Mouse (Mus musculus) A20 (cell line): ENCODE measurements around the gene Zfp871.

Experiments
- DNase-seq: peaks from one replicate; pipeline ENCODE4 v3.0.0-alpha.2; 2011; ENCODE audit warnings: low read depth, low spot score

The Zfp871 gene

DNA sequence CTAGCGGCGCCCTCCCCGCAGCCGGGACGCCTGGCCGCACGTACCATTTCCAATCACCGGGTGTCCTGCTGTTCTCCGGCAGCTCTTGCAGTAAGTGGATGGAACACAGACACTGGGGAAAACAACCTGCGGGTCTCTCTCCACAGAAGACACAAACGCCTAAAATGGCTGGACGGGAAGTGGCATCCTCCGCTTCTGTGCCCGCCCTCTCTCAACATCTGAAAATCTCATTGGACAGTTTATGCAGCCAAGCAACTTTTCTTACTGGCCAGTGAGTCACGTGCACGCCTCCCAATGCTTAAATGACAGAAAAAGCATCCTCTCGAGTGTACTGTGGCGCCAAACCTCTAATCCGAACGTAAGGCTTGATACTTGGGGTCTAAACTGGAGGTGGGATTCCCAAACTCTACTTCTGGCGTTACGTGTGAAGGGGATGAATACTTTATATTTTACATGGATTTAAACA, at the start of gene Zfp871:
Gene Zfp871 (minus strand): TSS at position 194 of the 466 bp plus-strand sequence.
- peak; percentile 92 for DNase-seq

DNA sequence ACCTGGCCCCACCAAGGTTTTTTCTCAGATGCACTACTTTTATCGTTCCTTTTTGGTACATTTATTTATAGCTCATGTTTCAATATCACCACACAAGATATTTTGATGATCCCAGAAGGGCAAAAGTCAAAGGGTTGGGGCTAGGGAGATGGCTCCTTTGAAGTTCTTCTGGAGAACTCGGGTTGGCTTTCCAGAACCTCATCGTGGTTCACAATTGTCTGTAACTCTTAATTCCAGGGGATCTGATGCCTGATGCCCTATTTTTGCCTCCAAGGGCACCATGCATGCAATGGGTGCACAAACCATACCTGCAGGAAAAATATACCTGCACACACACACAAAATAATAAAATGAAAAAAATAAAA, 42.3 kb upstream of the Zfp871 start:
- DNase-seq, result no peak

DNA sequence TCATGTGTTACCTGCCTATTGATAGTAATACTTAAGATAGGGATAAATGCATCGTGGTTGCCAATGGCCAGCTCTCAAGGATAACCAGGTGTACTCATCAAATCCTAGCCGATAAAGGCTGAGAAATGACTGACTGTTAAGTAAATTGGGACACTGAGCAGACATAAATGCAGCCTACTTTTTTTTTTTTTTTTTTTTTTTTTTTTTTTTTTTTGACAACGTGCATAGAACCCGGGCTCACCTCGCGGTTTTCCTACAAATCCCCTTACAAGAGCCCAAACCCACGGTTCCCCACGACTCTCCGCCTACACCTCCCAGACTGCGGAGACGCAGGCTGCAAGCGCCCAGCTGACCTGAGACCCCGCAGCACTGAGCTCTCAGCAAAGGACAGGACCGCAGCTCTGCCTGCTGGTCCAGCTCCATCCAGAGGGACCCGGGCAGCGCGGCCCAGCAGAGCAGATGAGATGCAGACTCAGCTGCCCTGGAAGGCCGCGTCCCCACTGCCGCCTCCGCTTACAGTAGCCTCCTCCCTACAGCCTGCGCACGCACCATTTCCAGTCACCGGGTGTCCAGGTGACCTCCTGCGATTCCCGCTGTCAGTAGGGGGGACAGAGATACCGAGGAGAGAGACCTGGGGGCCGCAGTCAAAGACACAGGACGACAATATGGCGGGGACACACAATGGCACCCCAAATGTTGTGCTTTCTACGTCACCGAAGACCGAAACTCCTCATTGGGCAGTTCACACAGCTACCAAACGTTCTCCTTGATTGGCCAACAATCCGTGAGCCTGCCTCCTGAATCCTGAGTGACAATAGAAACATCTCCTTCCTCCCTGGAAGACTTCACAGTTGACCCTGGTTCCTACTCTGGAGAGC, 41.7 kb upstream of the Zfp871 start, which contains the start of gene Zfp799:
Gene Zfp799 (minus strand): TSS at position 722 of the 878 bp plus-strand sequence.
- DNase-seq, result peak; percentile 75

DNA sequence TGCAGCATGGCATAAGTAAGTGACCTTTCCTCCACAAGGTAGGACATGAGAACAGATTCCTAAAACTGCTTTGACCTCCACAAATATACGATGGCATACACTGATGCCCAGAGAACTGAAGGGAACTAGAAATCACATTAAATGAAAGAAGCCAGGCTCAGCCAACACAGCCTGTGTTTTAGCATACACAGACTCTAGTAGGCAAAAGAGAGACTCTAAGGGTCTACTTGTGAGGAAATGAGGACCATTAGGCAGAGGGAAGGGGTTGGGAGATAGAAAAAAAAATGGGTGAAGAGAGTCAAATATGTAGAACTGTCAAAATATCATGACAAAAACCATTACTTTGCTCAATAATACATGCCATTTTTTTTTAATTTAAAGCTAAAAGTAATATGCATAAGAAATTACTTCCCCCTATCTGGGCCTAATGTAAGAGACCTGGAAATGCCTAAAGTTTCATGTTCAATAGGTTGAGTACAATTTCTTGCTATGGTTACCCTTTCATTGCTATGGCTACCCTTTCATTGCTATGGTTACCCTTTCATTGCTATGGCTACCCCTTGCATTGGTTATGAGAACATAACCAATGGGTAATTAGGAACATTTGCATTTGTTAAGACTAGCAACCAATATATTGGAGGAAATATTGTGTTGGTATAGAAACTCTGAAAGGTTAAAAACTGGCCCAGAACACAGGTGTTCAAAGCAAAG, 28.1 kb upstream of the Zfp871 start:
- no peak for DNase-seq

DNA sequence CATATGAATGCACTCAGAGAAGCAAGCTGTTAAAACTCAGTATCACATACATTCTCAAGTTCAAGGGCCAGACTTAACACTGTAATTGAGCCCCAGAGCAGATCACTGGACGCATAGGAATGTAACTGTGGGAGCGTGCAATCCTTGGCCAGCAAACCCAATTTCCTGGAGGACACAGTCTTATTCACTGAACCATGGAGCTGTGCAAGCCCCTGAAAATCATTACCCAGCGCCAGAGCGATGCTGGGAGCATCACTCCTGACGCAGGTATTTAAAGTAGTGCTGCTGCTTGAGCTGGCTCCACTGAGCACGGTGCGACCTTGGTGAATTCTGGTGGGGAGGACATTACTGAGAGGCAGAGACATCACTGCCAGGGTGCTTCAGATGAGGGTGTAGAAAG, 26.0 kb upstream of the Zfp871 start:
- DNase-seq, result no peak

DNA sequence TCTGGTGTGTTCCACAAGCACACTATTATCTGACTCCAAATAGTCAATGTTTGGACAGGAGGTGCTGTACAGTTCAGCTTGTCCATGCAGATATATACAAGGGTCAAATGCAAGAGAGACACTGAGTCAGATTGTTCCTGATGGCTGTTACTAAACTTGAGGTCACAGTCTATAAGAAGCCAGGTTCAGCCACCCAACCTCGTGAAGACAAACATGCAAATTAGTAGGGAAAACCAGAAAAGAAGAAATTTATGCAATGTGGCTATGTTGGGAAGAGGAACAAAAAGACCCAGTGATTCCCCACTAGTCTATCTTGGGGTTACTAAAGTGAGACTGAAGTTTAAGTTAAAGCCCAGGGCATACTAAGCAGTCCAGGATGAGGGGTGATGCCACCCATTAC, 22.6 kb upstream of the Zfp871 start:
- no peak for DNase-seq

DNA sequence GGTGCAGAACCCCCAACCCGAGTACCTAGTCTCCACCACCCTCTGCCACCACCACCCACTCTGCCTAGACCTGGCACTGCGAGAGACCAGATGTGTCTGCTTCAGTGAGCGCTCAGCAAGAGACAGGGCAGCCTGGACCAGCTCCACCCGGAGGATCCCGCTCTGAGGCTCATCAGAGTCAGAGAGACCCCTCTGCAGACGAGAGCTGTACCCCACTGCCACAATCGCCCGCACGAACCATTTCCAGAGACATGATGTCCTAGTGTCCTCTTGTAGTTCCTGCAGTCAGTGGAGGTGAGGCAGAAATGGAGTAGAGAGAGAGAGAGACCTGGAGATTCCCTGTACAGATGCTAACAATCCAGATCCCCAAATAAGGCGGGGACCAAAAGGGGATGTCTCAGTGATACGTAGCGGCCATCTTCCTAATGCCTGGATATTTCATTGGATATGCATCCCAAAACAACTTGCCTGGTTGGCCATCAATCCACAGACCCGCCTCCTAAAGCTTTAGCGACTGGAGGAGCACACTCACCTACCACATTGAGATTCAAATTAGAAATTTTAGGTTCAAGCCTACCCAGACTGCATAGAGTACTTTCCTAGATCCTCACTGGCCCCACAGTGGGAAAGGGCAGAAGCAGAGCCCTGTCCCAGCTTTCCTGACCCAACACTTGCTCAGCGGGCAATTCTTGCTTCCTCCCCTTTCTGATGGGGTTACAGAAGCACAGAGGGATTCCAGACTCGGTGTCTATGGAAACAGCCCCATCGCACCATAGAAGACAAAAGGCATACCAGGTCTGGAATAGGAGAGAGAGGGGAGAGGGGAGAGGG, 21.7 kb upstream of the Zfp871 start, which contains the start of gene Zfp811:
Gene Zfp811 (minus strand): TSS at position 388 of the 831 bp plus-strand sequence.
- no peak for DNase-seq

DNA sequence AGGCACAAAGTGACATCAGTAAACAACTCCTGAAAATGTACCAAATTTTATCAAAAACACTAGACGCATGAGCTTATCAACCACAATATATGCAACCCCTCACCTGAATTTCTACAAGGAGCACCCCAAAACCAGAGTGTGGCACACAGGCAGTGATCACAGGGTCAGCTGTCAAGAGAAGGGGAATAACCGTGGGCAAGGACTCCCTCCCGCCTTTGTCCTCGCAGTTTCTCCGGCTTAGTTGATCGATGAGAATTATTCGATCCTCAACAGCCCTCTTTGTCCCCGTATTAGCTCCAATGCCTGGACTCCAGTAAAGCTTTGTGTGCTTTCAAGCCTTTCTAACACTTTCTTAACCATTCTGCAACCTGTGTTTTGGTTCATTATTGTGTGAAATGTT, 20.8 kb upstream of the Zfp871 start:
- DNase-seq, result no peak

DNA sequence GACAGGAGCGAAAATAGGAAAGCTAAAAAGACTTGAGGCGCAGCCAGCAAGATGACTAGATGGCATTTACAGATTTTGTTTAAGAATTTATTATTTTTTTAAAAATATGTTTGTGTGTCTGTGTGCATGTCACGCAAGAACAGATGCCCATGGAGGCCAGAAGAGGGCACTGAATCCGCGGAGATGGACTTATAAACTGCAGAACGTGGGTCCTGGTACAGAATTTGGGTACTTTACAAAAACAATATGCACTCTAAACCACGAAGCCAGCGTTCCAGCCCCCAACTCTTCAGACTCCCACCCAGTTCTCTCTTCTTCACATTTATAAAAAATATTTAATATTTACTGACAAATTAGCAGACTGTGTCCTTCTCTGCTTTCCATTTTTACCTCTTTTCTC, 1.2 kb upstream of the Zfp871 start:
- no peak for DNase-seq

DNA sequence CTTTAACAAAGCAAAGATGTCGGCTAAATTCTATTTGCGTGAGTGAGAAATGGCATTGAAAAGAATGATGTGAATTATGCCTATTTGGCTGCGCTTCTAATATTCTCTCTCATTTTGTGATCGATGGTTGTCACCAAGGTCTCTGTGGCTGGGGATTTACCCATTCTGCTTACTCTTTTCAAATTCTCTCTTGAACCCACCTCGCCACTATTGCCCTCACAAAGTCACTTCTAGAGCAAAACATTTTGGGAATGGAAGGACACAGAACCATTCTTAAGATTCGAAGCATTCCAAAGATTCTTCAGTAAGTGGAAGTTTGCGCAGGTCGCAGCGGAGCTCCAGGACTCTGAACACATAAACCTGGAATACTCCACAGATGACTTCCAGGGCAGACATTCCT, 489 bp upstream of the Zfp871 start:
- DNase-seq, result no peak

DNA sequence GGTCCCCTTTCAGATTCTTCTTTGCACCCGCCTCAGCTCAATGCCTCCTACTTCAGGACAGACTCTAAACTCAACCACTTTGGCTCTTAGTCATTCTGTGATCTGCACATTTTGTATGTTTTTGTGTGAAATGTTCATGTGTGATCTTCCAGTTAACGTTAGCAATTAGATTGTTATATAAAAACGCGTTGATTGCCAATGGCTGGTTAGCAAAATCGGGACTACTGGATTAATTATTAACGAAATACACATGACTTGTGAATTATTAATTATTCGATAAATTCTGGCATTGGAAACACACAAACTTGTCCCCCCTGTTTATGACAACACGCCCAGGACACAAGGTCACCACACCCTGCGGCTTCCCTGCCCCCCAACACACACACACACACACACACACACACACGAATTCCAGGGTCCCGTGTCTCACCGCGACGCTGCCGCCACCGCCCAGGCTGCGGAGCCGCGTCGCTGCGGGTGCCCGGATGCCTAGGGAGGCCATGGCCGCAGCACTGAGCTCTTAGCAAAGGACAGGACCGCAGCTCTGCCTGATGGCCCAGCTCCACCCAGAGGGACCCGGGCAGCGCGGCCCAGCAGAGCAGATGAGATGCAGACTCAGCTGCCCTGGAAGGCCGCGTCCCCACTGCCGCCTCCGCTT, 522 bp downstream of the Zfp871 start:
- no peak for DNase-seq

DNA sequence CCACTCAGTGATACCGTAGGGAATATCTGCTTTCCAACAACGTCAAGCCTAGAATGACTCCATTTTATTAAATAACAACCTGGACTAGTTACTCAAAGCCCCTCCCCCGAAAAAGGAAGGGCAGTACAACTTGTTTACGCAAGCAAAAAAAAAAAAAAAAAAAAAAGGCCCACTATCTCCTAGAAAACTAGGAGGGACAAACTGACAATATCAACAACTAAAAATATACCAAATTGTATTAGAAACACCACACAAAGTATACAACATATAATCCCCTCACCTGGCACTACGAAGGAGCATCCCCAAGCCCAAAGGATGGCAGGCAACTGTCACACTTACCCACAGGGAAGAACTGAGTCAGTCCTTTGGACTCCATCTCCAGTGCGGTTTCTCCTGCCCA, 1.1 kb downstream of the Zfp871 start:
- DNase-seq, result peak; percentile 12

DNA sequence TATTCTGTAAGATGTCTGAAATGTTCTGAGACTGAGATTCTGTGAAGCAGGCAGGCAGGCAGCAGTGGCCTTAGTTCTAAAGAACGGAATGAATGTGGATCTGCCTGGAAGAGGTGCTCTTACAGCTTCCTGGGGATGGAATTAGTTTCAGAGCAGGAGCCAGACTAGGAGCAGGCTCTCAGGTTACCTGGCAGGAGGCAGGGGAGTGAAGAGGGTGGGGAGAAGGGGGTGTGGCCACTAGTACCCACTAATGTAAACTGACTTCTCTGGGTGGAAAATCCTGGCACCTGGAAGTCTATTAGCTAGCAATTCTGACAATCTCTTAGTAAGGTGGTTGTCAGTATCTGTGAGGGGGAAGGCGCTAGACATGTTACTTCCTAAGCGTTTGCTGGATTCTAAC, 2.4 kb downstream of the Zfp871 start:
- DNase-seq, result no peak

DNA sequence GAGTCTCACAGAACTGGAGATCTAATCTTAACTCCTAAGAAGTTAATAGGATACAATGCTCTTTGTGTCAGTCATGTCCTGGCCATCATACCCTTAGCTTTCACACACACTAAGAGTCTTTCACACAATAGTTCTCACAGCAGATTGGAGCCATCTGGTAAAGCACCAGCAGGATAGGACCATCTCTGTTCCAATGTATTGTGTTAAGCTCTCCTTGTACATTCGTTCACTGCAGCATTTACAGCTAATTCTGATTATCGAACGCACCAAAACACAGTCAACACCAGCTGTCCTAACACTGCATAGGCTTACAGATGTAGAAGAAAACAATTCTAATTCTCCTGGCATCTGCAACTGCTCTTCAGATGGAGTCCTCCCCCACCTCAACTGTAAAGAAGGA, 10.5 kb downstream of the Zfp871 start:
- DNase-seq, result no peak

DNA sequence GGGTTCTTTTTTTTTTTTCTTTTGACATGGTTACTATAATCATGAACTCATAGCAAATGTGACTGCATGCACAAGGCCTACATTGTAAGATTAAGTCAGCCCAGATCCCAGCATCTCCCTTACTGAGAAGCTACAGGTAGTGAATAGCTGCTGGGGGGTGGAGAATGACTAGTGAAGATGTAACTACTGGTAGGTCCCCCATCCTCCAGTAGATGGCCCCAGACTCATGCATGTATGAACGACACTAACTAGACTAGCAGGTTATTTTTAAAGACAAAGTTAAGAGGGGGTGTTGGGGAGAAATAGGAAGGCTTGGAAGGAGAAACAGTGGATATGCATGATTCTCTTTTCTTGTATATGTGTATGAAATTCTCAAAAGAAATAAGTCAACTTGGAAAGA, 16.9 kb downstream of the Zfp871 start:
- peak; percentile 30 for DNase-seq

DNA sequence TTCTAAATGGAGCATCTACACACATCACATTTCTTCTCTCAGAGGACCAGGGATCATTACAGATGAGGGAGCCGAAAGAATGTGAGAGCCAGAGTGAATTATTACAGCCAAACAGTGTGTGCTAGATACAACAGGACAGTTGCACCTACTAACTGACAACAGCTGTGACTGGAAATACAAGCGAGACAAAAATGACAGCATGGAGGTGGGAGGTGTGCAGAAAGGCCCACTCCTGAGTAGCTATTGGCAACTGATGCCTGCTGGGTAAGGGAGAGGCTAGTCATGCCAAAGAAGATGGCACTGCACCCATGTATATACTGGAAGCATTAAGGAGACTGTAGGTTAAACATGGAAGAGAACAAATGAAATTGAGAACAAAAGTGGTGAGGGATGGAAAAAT, 21.7 kb downstream of the Zfp871 start:
- DNase-seq, result no peak

DNA sequence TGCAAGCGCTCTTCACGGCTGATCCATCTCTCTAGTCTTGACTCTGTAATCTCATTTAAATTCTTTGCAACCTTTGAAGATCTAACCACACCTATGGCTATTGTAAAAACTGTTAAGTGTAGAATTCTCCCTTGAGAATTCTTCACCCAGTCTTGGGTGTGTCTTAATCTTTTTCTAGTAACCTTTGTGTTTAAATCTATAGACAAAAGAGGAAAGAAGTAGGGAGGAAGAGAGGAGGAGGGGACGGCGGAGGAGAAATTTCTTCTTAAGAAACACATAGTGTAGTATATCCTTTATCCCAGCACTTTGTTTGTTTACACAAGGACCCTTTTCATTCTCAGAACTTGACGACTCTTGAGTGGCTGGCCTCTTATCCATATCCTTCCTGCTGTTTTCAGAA, 30.8 kb downstream of the Zfp871 start:
- DNase-seq, result no peak

DNA sequence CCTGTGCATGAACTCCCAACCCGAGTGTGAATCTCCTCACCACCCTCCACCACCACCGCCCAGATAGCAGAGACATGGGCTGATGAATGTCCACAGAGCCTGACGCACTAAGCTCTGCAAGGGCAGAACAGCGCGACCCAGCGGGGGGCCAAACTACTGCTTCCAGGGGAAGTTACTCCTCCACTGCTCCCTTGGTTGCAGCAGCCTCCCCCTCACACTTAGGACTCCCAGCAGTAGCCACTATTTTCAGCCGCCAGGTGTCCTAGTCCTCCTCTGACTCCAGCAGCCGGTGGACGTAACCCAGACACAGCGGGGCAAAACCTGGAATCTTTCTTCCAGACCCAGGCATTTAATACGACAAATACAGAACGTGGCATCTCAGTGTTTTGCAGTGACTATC, 34.5 kb downstream of the Zfp871 start:
- DNase-seq, result no peak

DNA sequence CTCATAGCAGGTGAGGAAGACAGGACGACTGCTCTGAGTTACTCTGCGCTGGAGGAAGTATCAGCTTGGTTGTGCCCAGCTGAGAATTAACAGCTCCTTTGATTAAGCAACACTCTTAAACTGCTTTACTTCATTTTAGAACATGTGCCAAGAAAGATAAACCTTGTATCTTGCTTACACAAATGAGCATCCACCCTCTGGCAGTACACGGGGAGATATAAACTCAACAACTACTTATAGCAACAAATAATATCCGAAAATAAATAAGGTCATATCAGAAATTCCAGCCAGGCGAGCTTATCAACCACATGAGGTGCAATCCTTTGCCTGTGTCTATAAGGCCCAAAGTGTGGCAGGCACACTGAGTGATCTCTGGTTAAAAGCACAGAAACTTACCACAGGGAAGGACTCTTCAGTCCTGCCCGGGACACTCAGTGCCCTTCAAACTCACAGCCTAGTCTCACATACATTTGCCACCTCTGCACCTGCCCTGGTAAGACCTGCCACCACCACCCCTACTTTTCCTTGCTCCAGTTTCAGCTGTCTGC, 35.2 kb downstream of the Zfp871 start:
- DNase-seq, result no peak

DNA sequence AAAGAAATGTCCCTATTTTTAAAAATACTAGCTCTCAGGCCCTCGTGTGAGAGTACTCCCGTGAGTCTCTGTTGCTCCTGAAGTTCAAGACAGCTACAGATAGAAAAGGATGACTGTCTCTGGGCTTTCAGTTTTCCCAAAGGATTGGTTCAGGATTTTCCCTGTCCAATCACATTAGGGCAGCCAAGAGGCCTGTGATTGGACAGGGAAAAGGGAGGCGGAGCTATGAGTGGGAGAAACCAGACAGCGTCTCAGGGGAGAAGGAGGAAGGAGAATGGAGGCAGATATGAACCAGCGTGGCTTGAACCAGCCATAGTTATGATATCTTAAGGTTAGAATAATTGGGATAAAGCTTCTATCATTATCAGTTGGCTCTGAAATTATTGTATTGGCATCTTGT, 37.5 kb downstream of the Zfp871 start:
- DNase-seq, result no peak

DNA sequence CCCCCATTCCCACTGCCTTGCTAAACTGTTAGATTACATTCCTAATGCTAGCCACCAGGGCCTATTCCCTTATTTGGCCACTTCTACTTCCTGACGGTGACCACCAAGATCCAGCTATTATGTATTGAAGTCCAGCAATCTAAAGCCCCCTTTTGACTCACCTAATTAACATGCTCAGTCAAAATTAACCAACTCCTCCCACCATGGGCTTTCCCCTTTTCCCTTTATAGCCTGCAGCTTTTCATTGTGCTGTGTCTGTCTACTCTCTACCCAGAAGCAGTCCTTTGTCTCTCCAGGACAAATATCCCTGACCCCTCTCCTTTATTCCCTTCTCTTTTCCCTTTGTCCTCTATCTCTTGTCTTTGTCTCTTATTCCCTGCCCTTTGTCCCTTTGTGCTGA, 47.0 kb downstream of the Zfp871 start:
- DNase-seq, result no peak
